Mouse (Mus musculus): ENCODE data around the gene Ube3c.
"Not testable (repeated sequence)": the region's sequence is repeated elsewhere in the genome, so short reads cannot be mapped to it uniquely, and the experiment has no call there.

Gene Ube3c

GRCm38 (mm10) chr5:29568848-29569377 is at the start of gene Ube3c:
Gene Ube3c (plus strand): TSS chr5:29569242.
- in situ Hi-C loops (cut with MboI; ENCODE audit: unreplicated experiment in 2 of 2), result no loop called here

- in situ Hi-C loops (cut with MboI; ENCODE audit: unreplicated experiment in 2 of 2), result no loop called here
Measured at GRCm38 (mm10) chr5:29560111-29560510, 8.9 kb upstream of the Ube3c start.

GRCm38 (mm10) chr5:29560667-29561066 is 8.4 kb upstream of the Ube3c start:
- in situ Hi-C loops (cut with MboI; ENCODE audit: unreplicated experiment in 2 of 2), result no loop called here

- in situ Hi-C loops (cut with MboI; ENCODE audit: unreplicated experiment in 2 of 2), result loop anchor here (10.0 kb wide), 1 partner anchor 135 kb away; the partner anchor contains the start of gene Nom1 (in 2 of the 2)
Measured at GRCm38 (mm10) chr5:29569378-29570280, 587 bp downstream of the Ube3c start.

GRCm38 (mm10) chr5:29574286-29574685 is 5.2 kb downstream of the Ube3c start:
- in situ Hi-C loops (cut with MboI; ENCODE audit: unreplicated experiment in 2 of 2), result loop anchor here (10.0 kb wide), 1 partner anchor 139 kb away; the partner anchor contains the start of gene Nom1 (in 2 of the 2)

- in situ Hi-C loops (cut with MboI; ENCODE audit: unreplicated experiment in 2 of 2), result loop anchor here (10.0 kb wide), 1 partner anchor 140 kb away; the partner anchor contains the start of gene Nom1 (in 2 of the 2)
Measured at GRCm38 (mm10) chr5:29575085-29575484, 6.0 kb downstream of the Ube3c start.

- in situ Hi-C loops (cut with MboI; ENCODE audit: unreplicated experiment in 2 of 2), result loop anchor here (10.0 kb wide), 1 partner anchor 143 kb away; the partner anchor contains the start of gene Nom1 (in 2 of the 2)
Measured at GRCm38 (mm10) chr5:29577795-29578631, 9.0 kb downstream of the Ube3c start.

DNA sequence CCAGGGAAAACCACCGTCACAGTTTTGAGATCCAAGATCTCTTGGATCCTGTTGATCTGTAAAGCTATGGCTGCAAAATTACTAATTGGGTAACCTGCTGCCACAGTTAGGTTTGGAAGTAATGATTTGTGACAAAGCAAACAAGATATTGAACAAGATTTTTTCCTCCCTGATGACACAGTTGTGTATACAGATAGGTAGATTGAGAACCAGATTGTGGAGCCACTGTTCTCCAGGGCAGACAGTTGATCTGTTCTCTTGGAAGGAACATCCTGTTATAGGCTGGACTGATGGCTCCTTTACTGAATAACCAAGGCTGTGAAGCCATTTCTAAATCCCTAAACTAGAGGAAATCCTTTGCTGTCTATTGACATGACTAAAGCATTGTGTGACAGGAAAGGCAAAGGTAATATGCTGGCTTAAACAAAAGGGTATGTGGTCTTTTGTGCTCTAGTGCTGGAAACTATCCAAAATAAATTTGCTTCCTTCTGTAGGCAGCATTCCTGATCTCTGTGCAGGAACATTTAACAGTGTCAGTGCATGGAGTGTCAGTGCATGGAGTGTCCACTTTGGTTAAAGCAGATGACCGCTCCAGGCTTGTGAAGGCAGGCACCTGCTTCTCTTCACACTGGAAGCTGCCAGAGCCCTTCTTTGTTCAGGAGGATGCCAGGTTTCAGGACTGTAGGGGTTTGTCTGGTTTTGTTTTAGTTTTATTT is 15.0 kb downstream of the Ube3c start:
- in situ Hi-C loops (cut with MboI; ENCODE audit: unreplicated experiment in 2 of 2), result no loop called here

- in situ Hi-C loops (cut with MboI; ENCODE audit: unreplicated experiment in 2 of 2), result not testable (repeated sequence)
Measured at GRCm38 (mm10) chr5:29592161-29592560, 23.1 kb downstream of the Ube3c start.

DNA sequence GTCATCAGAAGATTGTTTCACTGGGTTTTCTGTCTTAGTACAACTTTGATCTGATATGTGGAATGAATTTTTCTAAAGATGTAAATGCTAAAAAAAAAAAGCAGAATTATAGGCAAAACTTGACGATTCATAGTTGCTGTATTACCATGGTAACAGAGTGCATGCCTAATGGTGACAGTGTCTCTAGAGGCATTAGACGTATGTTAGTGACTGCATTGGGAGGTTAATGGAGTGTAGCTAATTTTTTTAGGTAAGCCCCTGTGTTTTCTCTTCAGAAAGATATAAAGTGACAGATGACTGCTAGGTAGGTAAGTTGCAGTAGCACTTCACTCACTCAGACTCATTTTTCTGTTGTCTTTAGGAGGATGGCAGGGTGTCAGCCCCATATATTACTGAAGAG is 37.5 kb downstream of the Ube3c start:
- in situ Hi-C loops (cut with MboI; ENCODE audit: unreplicated experiment in 2 of 2), result no loop called here

DNA sequence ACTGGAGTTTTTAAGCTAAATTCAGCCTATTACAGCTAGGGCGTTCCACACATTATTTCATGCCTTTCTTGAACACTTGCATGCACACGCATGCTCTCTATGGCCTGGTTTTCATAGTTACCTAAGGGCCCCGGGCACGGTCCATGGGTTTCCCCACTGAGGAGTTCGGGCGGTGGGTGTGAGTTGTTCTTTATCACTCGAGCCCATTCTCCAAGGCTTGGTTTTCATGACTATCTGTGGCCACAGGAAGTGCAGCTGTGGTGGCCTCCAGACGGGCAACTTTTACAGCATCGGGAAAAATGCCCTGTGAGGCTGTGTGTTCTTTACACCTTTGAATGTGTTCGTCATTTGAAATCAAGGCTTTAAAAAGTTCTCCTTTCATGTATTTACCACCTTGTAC is 56.6 kb downstream of the Ube3c start:
- in situ Hi-C loops (cut with MboI; ENCODE audit: unreplicated experiment in 2 of 2), result no loop called here

GRCm38 (mm10) chr5:29629941-29630340 is 60.9 kb downstream of the Ube3c start:
- in situ Hi-C loops (cut with MboI; ENCODE audit: unreplicated experiment in 2 of 2), result no loop called here

GRCm38 (mm10) chr5:29631711-29632110 is 62.7 kb downstream of the Ube3c start:
- in situ Hi-C loops (cut with MboI; ENCODE audit: unreplicated experiment in 2 of 2), result no loop called here

DNA sequence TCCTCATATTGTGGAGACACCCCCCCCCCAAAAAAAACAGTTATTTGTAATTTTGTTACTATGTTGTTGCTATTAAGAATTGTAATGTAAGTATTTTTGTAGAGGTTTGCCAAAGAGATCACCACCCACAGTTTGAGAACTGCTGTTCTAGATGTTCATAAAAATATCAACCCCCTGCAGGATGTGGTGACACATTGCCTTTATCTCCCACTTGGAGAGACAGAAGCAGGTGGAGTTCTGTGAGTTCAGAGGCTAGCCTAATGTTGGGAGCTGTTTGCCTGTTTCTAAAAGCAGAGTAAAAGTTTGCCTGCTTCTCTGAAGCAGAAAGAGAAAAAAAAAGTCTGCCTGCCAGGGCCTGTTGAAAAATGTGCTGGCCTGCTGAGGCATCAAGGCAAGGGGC is 67.3 kb downstream of the Ube3c start:
- in situ Hi-C loops (cut with MboI; ENCODE audit: unreplicated experiment in 2 of 2), result no loop called here

GRCm38 (mm10) chr5:29636884-29637283 is 67.8 kb downstream of the Ube3c start:
- in situ Hi-C loops (cut with MboI; ENCODE audit: unreplicated experiment in 2 of 2), result no loop called here

- in situ Hi-C loops (cut with MboI; ENCODE audit: unreplicated experiment in 2 of 2), result no loop called here
Measured at GRCm38 (mm10) chr5:29641124-29641884, 72.3 kb downstream of the Ube3c start.

DNA sequence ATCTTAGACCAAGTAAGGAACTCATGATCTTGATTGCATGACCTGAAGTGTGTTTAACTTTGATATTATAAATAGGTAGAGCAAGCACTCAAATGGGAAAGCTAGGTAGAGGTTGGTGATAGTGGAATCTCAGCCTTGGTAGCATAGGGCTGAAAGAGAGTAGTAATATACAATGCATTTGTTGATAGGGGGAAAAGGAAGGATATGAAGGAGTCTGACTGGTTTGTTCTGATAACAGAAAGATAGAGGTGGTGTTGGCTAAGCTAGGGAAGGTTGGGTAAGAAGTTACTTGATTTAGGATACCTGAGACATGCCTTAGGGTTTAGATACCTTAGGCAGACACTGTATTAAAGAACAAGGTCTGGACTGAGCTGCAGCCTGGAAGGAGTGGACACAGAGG is 82.7 kb downstream of the Ube3c start:
- in situ Hi-C loops (cut with MboI; ENCODE audit: unreplicated experiment in 2 of 2), result no loop called here

DNA sequence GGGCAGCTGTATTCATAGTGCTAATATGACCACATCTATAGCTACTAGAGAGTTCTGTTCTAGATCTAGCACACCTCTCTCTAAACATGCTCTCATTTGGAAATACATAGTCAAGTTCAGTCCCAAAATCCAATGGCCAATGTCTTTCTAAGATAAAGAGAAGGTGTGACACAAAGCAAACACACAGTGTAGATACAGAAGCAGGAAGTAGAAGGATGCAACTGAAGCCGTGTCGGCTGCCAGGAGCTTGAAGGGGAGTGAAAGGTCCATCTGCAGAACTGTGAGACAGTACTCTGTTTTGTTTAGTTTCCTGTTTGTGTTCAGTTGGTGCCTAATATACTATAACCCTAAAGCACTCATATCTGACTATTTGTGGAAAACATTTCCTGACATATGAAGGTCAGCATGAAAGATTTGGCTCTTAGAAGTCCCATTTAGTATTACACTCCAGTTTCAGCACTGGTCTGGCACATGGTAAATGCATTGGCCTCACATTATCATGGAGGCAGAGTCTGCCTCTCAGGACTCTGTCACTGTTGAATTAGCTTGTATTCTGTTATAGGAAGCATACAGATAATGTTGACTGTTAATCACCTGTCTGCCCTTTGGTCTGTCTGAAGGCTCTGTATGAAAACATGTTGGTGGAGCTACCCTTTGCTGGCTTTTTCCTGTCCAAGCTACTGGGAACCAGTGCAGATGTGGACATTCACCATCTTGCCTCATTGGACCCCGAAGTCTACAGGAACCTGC is 88.7 kb downstream of the Ube3c start:
- in situ Hi-C loops (cut with MboI; ENCODE audit: unreplicated experiment in 2 of 2), result no loop called here

GRCm38 (mm10) chr5:29661246-29661645 is 92.2 kb downstream of the Ube3c start:
- in situ Hi-C loops (cut with MboI; ENCODE audit: unreplicated experiment in 2 of 2), result not testable (repeated sequence)

Data from v-Abl transformed pro-B cells (cell line).